Mouse (Mus musculus) brain, embryonic 18.5 days (tissue): Measurements from ENCODE around the gene Fbrsl1.
A peak's percentile ranks its signal among the peaks of the same experiment; 100 is the strongest.
"Not testable (repeated sequence)": the region's sequence is repeated elsewhere in the genome, so short reads cannot be mapped to it uniquely, and the experiment has no call there.

Experiments
- DNase-seq: peaks from one replicate; pipeline ENCODE4 v3.0.0-alpha.2; 2012; ENCODE audit warnings: low read depth, low spot score

Gene Fbrsl1

GRCm38 (mm10) chr5:110455272-110455671, 7.0 kb upstream of the Fbrsl1 start:
- DNase-seq: no peak

DNA sequence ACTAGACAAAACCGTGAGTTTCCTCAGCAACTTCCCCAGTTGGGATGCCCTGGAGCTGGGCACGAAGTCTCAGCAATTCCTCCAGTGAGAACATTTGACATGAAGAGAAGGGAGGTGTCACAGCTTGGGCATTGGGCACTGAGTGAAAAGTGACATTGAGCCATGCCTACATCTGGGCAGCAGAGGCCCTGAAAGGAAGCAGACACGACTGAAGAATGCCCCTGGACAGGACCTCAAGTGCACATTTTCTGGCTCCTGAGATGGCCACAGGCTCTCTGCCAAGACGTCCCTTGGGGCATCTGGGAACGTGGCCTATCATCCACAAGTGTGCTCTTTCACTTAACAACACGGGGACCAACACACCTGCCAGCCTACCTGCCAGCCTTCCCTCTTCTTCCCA, 991 bp upstream of the Fbrsl1 start:
- no peak for DNase-seq

- no peak for DNase-seq
These were observed 425 bp downstream of the Fbrsl1 start for GRCm38 (mm10) chr5:110447720-110448435.

- no peak for DNase-seq
These were observed 3.8 kb downstream of the Fbrsl1 start for GRCm38 (mm10) chr5:110444509-110444908.

DNA sequence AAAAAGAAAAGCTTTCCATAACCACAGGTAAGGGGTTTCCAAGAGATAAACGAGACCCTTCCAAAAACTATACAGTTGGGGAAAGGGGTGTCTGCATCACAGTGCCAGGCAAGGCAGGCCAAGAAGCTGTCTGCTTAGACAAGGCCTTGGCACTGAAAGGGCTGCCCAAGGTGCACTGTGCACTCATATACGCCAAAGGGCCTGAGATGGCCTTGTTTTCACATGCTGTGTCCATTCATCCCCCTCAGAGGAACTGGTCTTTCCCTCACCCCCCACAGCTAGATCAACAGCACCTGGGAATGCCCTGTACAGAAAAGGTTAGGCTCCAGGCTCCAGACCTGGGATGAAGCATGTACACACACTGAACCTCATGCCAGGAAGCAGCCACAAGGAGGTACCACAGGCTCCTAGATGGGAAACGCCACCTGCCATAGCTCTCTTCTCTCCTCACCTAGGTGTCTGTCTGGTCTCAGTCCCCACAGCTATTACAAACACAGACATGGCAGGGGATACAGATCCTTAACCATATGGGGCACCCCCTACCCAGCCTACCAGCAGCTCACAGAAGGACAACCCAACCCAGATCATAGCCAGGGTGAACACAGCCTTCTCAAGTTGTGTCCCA, 5.2 kb downstream of the Fbrsl1 start:
- DNase-seq: no peak

DNA sequence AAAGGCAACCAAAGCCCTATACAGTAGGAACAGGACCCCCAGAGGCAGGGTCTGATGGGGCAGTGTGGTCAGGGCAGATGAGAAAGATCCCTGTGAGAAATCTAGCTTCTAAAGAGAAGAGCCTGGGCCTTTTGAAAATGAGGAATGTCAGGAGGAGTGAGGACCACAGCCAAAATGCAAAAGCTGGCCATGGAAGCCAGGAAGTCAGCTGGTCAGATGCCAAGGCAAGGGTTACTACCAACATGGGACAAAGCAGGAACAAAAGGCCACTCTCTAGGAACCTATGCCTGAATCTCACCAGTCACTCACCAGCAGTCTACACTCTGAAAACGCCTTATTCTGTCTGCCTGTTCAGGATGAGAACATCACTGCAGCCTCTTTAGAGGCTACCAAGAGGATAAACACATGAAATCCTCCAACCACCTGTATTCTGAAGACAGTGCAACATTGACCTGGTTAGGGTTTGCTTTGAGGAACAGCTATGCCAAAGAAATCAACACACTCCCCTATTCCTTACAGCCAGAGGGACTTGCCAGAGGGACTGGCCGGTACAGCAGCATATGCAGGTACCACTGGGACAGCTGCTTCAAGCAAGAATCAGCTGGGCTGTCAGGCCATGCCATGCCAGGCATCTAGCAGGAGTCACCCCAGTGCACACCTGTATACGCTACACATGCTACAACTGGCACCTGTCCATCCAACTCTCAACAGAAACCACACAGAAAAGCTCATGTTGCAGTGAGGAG, 8.6 kb downstream of the Fbrsl1 start:
- no peak for DNase-seq

- DNase-seq: no peak
These were observed 9.7 kb downstream of the Fbrsl1 start for GRCm38 (mm10) chr5:110438591-110438990.

DNA sequence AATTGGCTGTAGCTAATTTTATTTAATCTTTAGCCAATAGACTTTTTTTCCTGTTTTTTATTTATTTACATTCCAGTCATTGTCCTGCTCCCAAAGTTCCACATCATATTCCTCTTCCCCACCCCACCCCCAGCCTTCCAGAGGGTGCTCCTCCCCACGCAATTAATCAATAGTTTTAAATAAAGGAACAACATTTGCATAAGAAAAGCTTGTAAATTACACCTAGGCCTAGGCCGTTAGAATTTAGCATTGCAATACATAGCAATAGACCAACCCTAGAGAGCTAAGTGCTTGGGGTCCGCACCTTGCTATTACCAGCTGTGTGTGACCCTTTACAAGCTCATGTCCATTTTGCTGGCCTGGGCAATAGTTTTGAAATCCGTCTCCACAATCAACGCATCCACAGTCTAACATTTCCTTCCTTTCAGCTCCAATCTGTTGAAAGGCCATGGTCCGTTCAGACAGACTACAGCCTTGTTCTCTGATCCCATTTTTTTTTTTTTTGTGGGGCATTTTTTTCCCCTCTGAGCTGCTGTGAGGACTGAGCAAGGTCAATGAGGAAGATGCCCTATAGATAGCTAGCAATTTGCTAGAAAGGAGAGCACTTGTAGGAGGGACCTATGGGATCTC, 10.6 kb downstream of the Fbrsl1 start:
- no peak for DNase-seq

- DNase-seq: not testable (repeated sequence)
These were observed 12.1 kb downstream of the Fbrsl1 start for GRCm38 (mm10) chr5:110436166-110436565.

GRCm38 (mm10) chr5:110434816-110435215, 13.5 kb downstream of the Fbrsl1 start:
- no peak for DNase-seq

DNA sequence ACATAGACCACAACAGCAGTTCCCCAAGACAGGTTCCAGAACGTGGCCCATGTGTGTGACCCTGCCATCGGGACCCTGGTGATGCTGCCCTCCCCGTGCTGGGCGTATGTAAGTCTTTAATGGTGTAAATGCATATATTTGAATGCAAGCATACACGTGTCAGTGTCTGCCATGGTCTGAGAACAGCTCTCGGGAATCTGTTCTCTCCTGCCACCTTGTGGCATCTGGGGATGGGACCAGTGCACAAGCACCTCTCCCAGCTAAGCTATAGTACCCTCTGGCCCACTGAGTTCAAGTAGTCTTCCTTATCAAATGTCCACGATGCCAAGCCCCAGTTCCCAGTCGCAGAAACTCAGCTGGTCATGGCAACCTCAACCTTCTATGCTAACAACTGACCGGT, 19.3 kb downstream of the Fbrsl1 start:
- DNase-seq: no peak

GRCm38 (mm10) chr5:110428290-110428689, 20.0 kb downstream of the Fbrsl1 start:
- DNase-seq: no peak

DNA sequence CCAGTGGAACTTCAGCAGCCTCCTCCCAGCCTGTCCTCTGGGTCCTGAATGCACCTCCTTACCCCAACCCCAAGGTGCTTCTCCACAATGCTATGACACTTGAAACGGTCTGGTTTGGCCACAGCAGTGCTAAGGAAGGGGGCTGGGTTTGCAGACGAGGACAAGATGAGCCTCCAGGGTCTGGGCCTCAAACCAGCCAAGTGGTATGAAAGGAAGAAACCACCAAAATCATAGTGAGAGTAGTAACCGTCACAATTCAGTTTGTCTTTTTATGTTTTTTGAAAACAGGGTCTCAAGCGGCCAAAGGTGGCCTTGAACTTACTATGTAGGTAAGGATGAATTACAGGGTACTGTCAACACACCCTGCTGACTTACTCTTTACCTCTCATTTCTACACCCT, 23.1 kb downstream of the Fbrsl1 start:
- no peak for DNase-seq

DNA sequence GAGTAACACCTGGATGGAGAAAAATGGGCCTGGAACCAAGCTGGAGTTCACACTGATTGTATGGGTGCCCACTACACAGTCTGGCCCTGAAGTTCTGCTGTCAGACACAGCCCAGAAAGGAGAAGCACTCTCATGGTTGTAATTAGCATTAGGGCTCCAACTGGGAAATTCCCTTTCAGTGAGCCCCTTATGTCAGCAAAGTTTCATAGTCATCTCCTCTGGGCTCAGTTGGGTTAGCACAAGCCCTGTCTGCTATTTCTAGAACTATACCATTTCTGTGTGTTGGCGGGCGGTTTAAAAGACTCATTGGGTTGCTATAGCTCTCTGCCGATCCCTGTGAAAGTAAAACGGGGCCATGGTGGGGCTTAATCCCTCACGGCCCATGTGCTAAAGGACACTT, 24.1 kb downstream of the Fbrsl1 start:
- no peak for DNase-seq

- no peak for DNase-seq
These were observed 26.9 kb downstream of the Fbrsl1 start for GRCm38 (mm10) chr5:110421393-110421792.

DNA sequence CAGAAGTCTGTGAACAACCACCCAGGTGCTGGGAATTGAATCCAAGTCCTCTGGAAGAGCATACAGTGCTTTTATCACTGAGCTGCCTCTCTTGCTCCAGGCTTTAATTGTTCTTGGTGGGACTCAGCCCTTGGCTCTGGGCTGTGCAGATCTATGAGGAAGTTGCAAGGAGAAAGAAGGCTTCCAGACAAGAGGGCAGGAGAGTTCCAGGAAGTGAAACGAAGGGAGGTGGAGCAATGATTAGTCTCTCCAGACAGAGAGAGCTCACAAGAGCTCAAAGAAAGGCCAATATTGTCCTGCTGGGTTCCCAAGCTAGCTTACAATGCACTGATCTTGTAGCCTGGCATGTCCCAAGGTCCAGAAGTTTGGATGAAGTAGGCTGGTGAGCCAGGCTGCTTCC, 27.4 kb downstream of the Fbrsl1 start:
- DNase-seq: no peak

DNA sequence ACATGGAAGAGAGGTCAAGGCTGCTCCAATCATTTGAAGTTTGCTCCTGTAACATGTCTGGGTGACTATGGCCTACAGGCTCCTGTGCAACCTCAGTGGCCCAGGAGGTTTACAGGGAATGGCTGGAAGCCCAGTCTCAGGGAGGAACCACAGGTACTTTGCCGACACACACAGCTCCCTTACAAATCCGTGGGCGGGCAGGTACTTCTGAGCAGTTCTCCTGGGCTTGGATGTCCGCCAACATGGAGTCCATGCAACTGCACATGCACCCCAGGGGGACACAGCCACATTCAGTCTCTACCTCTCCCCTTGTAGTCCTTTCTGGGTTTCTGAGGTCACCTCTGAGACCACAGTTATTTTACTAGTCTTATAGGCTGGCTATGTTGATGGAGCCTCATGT, 28.1 kb downstream of the Fbrsl1 start:
- no peak for DNase-seq

GRCm38 (mm10) chr5:110418523-110418911, 29.8 kb downstream of the Fbrsl1 start:
- DNase-seq: no peak

GRCm38 (mm10) chr5:110417756-110418522, 30.4 kb downstream of the Fbrsl1 start:
- DNase-seq: no peak

GRCm38 (mm10) chr5:110416825-110417401, 31.4 kb downstream of the Fbrsl1 start:
- DNase-seq: peak; percentile 64
